Mouse (Mus musculus) megakaryocyte, adult 5-6 weeks (primary cell): ENCODE data around the gene Cacna2d4. TPM values are rescaled to one million over a fixed set of nuclear protein-coding genes. Genes with fewer than 3 reads are reported as not detected.

Experiments
- ATAC-seq: 2 replicates; pipeline ENCODE4 v1.8.0; 2016; ENCODE audit warnings: mild to moderate bottlenecking, inconsistent platforms; ENCODE audit not compliant: poor library complexity, severe bottlenecking
- total RNA-seq, 2 experiments: library from RNA; stranded (forward) in 1 of 2; stranded (reverse) in 1 of 2; fragments of 153-499, 151-499 nt in 1 of 2; fragments of 221-1000, 200-1000 nt in 1 of 2; gene quantifications; 2 replicates each; pipeline versions ENCODE4 v1.2.3 to v1.2.4; 2015 to 2017

Cacna2d4 gene
- total RNA-seq, 2 experiments from 2014 or later, result 0.04 to 0.07 TPM

- ATAC-seq, result no peak; the same call in 1 of the 2 replicates
These were observed 99.8 kb downstream of the Cacna2d4 start for GRCm38 (mm10) chr6:119336124-119336523.

- no peak for ATAC-seq
These were observed 101.0 kb downstream of the Cacna2d4 start for GRCm38 (mm10) chr6:119337287-119337686.

GRCm38 (mm10) chr6:119338121-119338912 is 102.0 kb downstream of the Cacna2d4 start:
- ATAC-seq, result no peak

GRCm38 (mm10) chr6:119341409-119341808 is 105.1 kb downstream of the Cacna2d4 start:
- peak; percentile 52 for ATAC-seq

DNA sequence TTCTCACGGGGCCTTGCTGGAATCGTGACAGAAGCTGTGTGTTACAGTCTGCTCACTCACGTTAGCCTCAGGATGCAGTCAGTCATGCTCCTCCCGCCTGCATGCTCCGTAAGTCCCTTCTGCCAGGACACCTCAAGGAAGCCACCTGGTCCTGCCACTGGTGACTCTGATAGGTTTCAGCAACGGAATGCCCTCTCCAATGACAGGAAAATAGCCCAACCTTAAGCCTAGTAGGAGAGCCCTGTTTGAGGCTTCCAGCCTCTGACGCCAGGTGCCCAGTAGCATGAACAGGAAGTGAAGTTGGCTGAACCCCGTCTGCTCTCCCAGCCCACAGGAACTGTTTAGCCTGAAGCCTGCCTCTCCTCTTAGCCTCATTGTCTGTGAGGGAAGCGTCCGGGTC is 109.9 kb downstream of the Cacna2d4 start:
- peak; percentile 77 for ATAC-seq

GRCm38 (mm10) chr6:119347813-119348212 is 111.5 kb downstream of the Cacna2d4 start:
- ATAC-seq, result no peak

GRCm38 (mm10) chr6:119348234-119348633 is 111.9 kb downstream of the Cacna2d4 start:
- ATAC-seq, result peak; percentile 48; the same call in 1 of the 2 replicates

DNA sequence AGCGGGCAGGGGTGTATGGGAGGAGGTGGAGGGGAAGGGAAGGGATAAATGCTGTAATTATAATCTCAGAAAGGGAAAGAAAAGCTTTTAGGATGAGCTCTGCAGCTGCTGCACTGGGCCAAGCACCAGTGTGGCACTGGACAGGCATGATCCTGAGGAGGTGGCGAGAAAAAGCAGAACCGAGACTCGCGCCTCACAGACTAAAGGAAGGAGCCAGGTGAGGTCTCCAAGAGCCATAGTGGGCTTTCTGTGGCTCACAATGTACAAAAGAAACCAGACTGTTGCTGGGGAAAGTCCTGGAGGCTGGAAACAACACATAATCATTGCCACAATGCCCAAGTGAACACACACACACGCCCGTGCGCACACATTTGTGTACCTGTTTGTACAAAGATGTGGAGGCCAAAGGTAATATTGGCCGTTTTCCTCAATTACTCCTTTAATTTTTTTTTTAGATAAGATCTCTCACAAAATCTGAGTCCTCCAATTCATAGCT is 114.4 kb downstream of the Cacna2d4 start:
- ATAC-seq, result no peak

GRCm38 (mm10) chr6:119351656-119352055 is 115.3 kb downstream of the Cacna2d4 start:
- ATAC-seq, result no peak

DNA sequence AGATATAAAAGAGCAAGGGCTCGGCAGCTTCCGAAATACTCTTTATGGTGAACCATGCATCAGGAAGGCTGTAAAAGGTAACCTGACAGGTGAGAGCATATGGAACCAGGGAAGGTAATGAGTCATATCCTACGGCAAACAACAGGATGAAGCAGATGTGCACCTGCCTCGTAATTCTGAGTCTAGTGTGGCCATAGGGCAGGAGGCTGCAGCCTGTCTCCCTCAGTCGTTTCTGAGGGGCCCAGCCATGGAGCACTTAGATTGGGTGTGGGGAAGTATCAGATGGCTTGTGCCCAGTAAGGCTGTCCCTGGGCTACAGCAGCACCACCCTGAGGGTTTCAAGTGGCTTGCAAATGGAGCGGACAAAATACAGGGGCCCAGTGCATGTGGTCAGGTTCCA is 116.2 kb downstream of the Cacna2d4 start:
- no peak for ATAC-seq

- peak; percentile 51 for ATAC-seq
These were observed 121.8 kb downstream of the Cacna2d4 start for GRCm38 (mm10) chr6:119358020-119358571.

- peak; percentile 48; the same call in 1 of the 2 replicates for ATAC-seq
These were observed 123.9 kb downstream of the Cacna2d4 start for GRCm38 (mm10) chr6:119360250-119360649.

GRCm38 (mm10) chr6:119360925-119361702 is 124.8 kb downstream of the Cacna2d4 start:
- ATAC-seq, result no peak

GRCm38 (mm10) chr6:119363593-119363992 is 127.3 kb downstream of the Cacna2d4 start:
- no peak for ATAC-seq

- peak; percentile 66 for ATAC-seq
These were observed 130.5 kb downstream of the Cacna2d4 start for GRCm38 (mm10) chr6:119366800-119367199.

GRCm38 (mm10) chr6:119367382-119367781 is 131.1 kb downstream of the Cacna2d4 start:
- no peak for ATAC-seq

GRCm38 (mm10) chr6:119371624-119372023 is 135.3 kb downstream of the Cacna2d4 start:
- no peak for ATAC-seq

DNA sequence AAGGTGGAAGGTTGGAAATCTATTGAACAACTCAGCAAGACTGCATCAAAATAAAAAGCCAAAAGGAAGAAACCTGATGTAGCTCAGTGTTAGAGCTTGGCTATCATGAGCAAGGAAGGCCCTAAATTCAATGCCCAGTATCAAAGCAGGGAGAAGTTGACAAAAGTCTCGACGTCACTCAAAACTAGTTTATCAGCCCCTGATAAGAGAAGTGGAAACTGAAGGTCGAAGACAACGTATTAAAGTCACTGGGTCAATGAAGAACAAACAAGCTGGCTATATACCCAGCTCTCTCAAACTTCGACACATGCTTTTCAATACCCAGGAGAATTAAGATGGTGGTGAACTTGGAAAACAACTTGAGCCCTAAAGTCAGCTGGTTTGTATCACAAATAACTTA is 135.9 kb downstream of the Cacna2d4 start:
- ATAC-seq, result no peak

DNA sequence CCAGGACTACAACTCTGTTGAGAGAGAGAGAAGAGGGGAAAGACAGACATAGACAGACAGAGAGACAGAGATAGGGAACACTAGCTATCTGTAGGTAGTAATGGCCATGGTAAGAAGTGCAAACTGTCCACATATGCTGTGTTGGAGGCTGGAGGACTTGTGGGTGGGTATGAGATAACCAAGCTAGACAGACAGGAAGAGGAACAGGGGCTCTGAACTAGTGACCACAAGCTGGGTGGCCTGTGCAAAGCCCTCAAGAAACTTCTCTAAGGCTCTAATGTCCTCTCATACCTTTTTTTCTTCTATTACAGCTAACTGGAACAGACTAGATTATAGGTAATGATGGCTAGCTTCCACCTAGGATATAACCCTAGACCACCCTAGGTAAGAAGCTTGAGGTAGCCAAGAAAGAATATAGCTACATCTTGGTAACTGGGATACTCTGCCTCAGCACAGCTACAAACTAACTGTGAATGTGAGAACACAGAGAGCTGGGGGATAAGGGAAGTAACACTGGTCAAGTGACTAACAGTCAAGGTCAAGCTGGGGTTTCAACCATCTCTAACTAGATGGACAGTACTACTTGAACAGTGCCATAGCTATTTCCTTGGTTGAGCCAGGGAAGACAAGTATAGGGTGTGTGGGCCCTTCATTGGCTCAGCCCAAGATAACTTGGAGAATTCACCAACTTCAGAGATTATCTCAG is 136.8 kb downstream of the Cacna2d4 start:
- ATAC-seq, result peak; percentile 61

- ATAC-seq, result no peak
These were observed 138.7 kb downstream of the Cacna2d4 start for GRCm38 (mm10) chr6:119375035-119375434.

GRCm38 (mm10) chr6:119377613-119378012 is 141.3 kb downstream of the Cacna2d4 start:
- peak; percentile 89 for ATAC-seq
